Mouse (Mus musculus) neural tube, embryonic 12.5 days (tissue): ENCODE measurements around the gene Nrp2. TPM values are rescaled to one million over a fixed set of nuclear protein-coding genes. Genes with fewer than 3 reads are reported as not detected.

ENCODE experiments used
- ATAC-seq: fragments of 200-750 bp; cut with Nextera tagmentation; 2 replicates; pipeline ENCODE4 v1.8.0; 2017; ENCODE audit warnings: low read depth, mild to moderate bottlenecking, moderate TSS enrichment, moderate library complexity; ENCODE audit not compliant: low FRiP score
- H3K27ac ChIP-seq: fragments of 300-500 bp; sonication (generic); 2 replicates; pipeline ENCODE4 v1.5.1; 2016
- H3K27me3 ChIP-seq: fragments of 300-500 bp; sonication (generic); replicated peaks from 2 replicates; pipeline ENCODE4 v1.6.1; 2016; ENCODE audit warnings: mild to moderate bottlenecking
- H3K36me3 ChIP-seq: fragments of 300-500 bp; sonication (generic); 2 replicates; pipeline ENCODE4 v1.6.1; 2016; ENCODE audit warnings: mild to moderate bottlenecking
- H3K4me1 ChIP-seq: fragments of 300-500 bp; sonication (generic); 2 replicates; pipeline ENCODE4 v1.6.1; 2016
- H3K4me2 ChIP-seq: fragments of 300-500 bp; sonication (generic); replicated peaks from 2 replicates; pipeline ENCODE4 v1.6.1; 2016; ENCODE audit warnings: mild to moderate bottlenecking
- H3K4me3 ChIP-seq: fragments of 300-500 bp; sonication (generic); 2 replicates; pipeline ENCODE4 v1.5.1; 2016
- H3K9ac ChIP-seq: fragments of 300-500 bp; sonication (generic); 2 replicates; pipeline ENCODE4 v1.6.1; 2016; ENCODE audit warnings: mild to moderate bottlenecking
- H3K9me3 ChIP-seq: fragments of 300-500 bp; sonication (generic); 2 replicates; pipeline ENCODE4 v1.6.1; 2016; ENCODE audit warnings: mild to moderate bottlenecking
- WGBS: fragments of 180-500 bp; shearing (Covaris S2); methylation state at CpG from one replicate; pipeline ENCODE4 v1.1.7; 2016; 5-methylcytosine and 5-hydroxymethylcytosine counted together
- polyA plus RNA-seq: library from polyadenylated mRNA; unstranded; fragments of >200 nt; fragmentation: Nextera tagmentation; extraction: Ambion mirVana; gene quantifications from 2 replicates; pipeline ENCODE4 v1.2.1, GENCODE M21; 2016

The Nrp2 gene
- polyA plus RNA-seq, 1 experiment from 2014 or later, result 44.6 TPM

- ATAC-seq, result no peak
- H3K4me1 ChIP-seq, result peaks cover 4% of the 10 kb centered on the region; the same call in 1 of the 2 replicates
- no peak overlapping the region for H3K4me2 ChIP-seq
- H3K36me3 ChIP-seq, result peaks cover 3% of the 10 kb centered on the region; the same call in 1 of the 2 replicates
- H3K27me3 ChIP-seq, result no peaks in the 10 kb centered on the region
- H3K9ac ChIP-seq, result no peak overlapping the region
- H3K27ac ChIP-seq, result no peak overlapping the region
- H3K4me3 ChIP-seq, result no peak overlapping the region
- H3K9me3 ChIP-seq, result no peaks in the 10 kb centered on the region
- 82% methylated on average over 1 of the region's 1 CpGs for WGBS
These were observed 100.5 kb downstream of the Nrp2 start for GRCm38 (mm10) chr1:62803544-62803943.

GRCm38 (mm10) chr1:62806014-62806413 is 102.9 kb downstream of the Nrp2 start:
- peaks cover 3% of the 10 kb centered on the region; the same call in 1 of the 2 replicates for H3K36me3 ChIP-seq
- 18% methylated on average over 1 of the region's 1 CpGs for WGBS
- no peak for ATAC-seq

GRCm38 (mm10) chr1:62808395-62808794 is 105.3 kb downstream of the Nrp2 start:
- WGBS, result 87% methylated on average over 4 of the region's 4 CpGs
- Histone ChIP-seq H3K36me3 (peaks cover 2% of the 10 kb centered on the region; the same call in 1 of the 2 replicates), H3K4me2 (no peak overlapping the region), H3K9ac (no peak overlapping the region), H3K27ac (no peak overlapping the region), H3K9me3 (no peaks in the 10 kb centered on the region), H3K4me3 (no peak overlapping the region), H3K4me1 (peaks cover 4% of the 10 kb centered on the region; the same call in 1 of the 2 replicates), H3K27me3 (no peaks in the 10 kb centered on the region)
- no peak for ATAC-seq

More at GRCm38 (mm10) chr1:62806014-62806413, 102.9 kb downstream of the Nrp2 start:
- Histone ChIP-seq H3K27me3 (no peaks in the 10 kb centered on the region), H3K9me3 (no peaks in the 10 kb centered on the region), H3K4me2 (no peak overlapping the region), H3K4me1 (peaks cover 4% of the 10 kb centered on the region; the same call in 1 of the 2 replicates), H3K9ac (no peak overlapping the region), H3K27ac (no peak overlapping the region), H3K4me3 (no peak overlapping the region)

GRCm38 (mm10) chr1:62809601-62810228 is 106.6 kb downstream of the Nrp2 start:
- no peak overlapping the region for H3K4me3 ChIP-seq
- WGBS, result 84% methylated on average over 8 of the region's 8 CpGs
- no peaks in the 10 kb centered on the region for H3K36me3 ChIP-seq
- H3K9ac ChIP-seq, result no peak overlapping the region
- no peak overlapping the region for H3K27ac ChIP-seq
- no peaks in the 10 kb centered on the region for H3K27me3 ChIP-seq
- H3K4me1 ChIP-seq, result peaks cover 4% of the 10 kb centered on the region; the same call in 1 of the 2 replicates
- no peaks in the 10 kb centered on the region for H3K9me3 ChIP-seq
- no peak overlapping the region for H3K4me2 ChIP-seq
- ATAC-seq, result no peak

- Histone ChIP-seq H3K4me3 (no peak overlapping the region), H3K27ac (no peak overlapping the region), H3K9me3 (no peaks in the 10 kb centered on the region), H3K4me2 (no peak overlapping the region), H3K4me1 (peaks cover 4% of the 10 kb centered on the region; the same call in 1 of the 2 replicates), H3K27me3 (no peaks in the 10 kb centered on the region), H3K36me3 (no peaks in the 10 kb centered on the region; the same call in 1 of the 2 replicates), H3K9ac (no peak overlapping the region)
- no peak for ATAC-seq
- 96% methylated on average over 7 of the region's 7 CpGs for WGBS
These were observed 108.1 kb downstream of the Nrp2 start for GRCm38 (mm10) chr1:62811141-62811540.

GRCm38 (mm10) chr1:62812701-62813684 is 109.9 kb downstream of the Nrp2 start:
- Histone ChIP-seq H3K36me3 (no peaks in the 10 kb centered on the region; the same call in 1 of the 2 replicates), H3K27ac (no peak overlapping the region)
- 56% methylated on average over 10 of the region's 10 CpGs for WGBS

GRCm38 (mm10) chr1:62813938-62814337 is 110.9 kb downstream of the Nrp2 start:
- 55% methylated on average over 1 of the region's 1 CpGs for WGBS
- no peaks in the 10 kb centered on the region for H3K9me3 ChIP-seq
- H3K4me1 ChIP-seq, result no peaks in the 10 kb centered on the region
- H3K36me3 ChIP-seq, result peaks cover 3% of the 10 kb centered on the region; the same call in 1 of the 2 replicates
- no peak overlapping the region for H3K9ac ChIP-seq
- H3K4me2 ChIP-seq, result no peak overlapping the region
- no peak overlapping the region for H3K4me3 ChIP-seq
- H3K27ac ChIP-seq, result no peak overlapping the region
- ATAC-seq, result no peak
- H3K27me3 ChIP-seq, result no peaks in the 10 kb centered on the region

More at GRCm38 (mm10) chr1:62812701-62813684, 109.9 kb downstream of the Nrp2 start:
- no peak overlapping the region for H3K9ac ChIP-seq
- no peaks in the 10 kb centered on the region for H3K9me3 ChIP-seq
- ATAC-seq, result no peak
- no peak overlapping the region for H3K4me2 ChIP-seq
- H3K4me1 ChIP-seq, result no peaks in the 10 kb centered on the region
- no peak overlapping the region for H3K4me3 ChIP-seq
- H3K27me3 ChIP-seq, result no peaks in the 10 kb centered on the region

GRCm38 (mm10) chr1:62817566-62817965 is 114.5 kb downstream of the Nrp2 start:
- Histone ChIP-seq H3K4me2 (no peak overlapping the region), H3K27ac (no peak overlapping the region), H3K27me3 (no peaks in the 10 kb centered on the region), H3K36me3 (peaks cover 3% of the 10 kb centered on the region; the same call in 1 of the 2 replicates), H3K9me3 (no peaks in the 10 kb centered on the region), H3K4me3 (no peak overlapping the region), H3K9ac (no peak overlapping the region), H3K4me1 (no peaks in the 10 kb centered on the region)
- WGBS, result 82% methylated on average over 7 of the region's 7 CpGs
- ATAC-seq, result no peak

- Histone ChIP-seq H3K4me2 (no peak overlapping the region), H3K27ac (no peak overlapping the region), H3K27me3 (no peaks in the 10 kb centered on the region), H3K9me3 (no peaks in the 10 kb centered on the region), H3K36me3 (peaks cover 3% of the 10 kb centered on the region; the same call in 1 of the 2 replicates), H3K9ac (no peak overlapping the region), H3K4me1 (no peaks in the 10 kb centered on the region), H3K4me3 (no peak overlapping the region)
- ATAC-seq, result no peak
- WGBS, result 80% methylated on average over 3 of the region's 3 CpGs
These were observed 117.1 kb downstream of the Nrp2 start for GRCm38 (mm10) chr1:62820170-62820569.

- Histone ChIP-seq H3K4me2 (no peak overlapping the region), H3K36me3 (0 out of 2 replicates have a peak, but pooled peaks cover 3% of the 10 kb centered on the region), H3K27ac (no peak overlapping the region), H3K4me3 (no peak overlapping the region), H3K9me3 (no peaks in the 10 kb centered on the region), H3K9ac (no peak overlapping the region), H3K27me3 (no peaks in the 10 kb centered on the region), H3K4me1 (no peaks in the 10 kb centered on the region)
- WGBS, result 38% methylated on average over 10 of the region's 10 CpGs
- ATAC-seq, result no peak
These were observed 118.7 kb downstream of the Nrp2 start for GRCm38 (mm10) chr1:62821509-62822398.

- H3K9me3 ChIP-seq, result no peaks in the 10 kb centered on the region
- no peaks in the 10 kb centered on the region for H3K27me3 ChIP-seq
- H3K9ac ChIP-seq, result no peak overlapping the region
- peaks cover 8% of the 10 kb centered on the region; the same call in 1 of the 2 replicates for H3K4me1 ChIP-seq
- ATAC-seq, result no peak
- 74% methylated on average over 6 of the region's 6 CpGs for WGBS
- no peaks in the 10 kb centered on the region for H3K36me3 ChIP-seq
- H3K4me3 ChIP-seq, result no peak overlapping the region
- no peak overlapping the region for H3K4me2 ChIP-seq
- H3K27ac ChIP-seq, result no peak overlapping the region
These were observed 120.6 kb downstream of the Nrp2 start for GRCm38 (mm10) chr1:62823549-62824195.
